Mouse (Mus musculus) kidney, adult 11 months (tissue): ENCODE results near the gene Fhit.

ENCODE experiments used
- DNase-seq: peaks from one replicate; pipeline ENCODE4 v3.0.0; 2022

Fhit gene

GRCm38 (mm10) chr14:10507560-10507959, 654.3 kb downstream of the Fhit start:
- no peak for DNase-seq

- no peak for DNase-seq
These were observed 676.0 kb downstream of the Fhit start for GRCm38 (mm10) chr14:10485798-10486197.

GRCm38 (mm10) chr14:10482851-10483613, 678.8 kb downstream of the Fhit start:
- no peak for DNase-seq

GRCm38 (mm10) chr14:10481370-10481769, 680.5 kb downstream of the Fhit start:
- DNase-seq = no peak

- no peak for DNase-seq
These were observed 681.2 kb downstream of the Fhit start for GRCm38 (mm10) chr14:10480681-10481080.

DNA sequence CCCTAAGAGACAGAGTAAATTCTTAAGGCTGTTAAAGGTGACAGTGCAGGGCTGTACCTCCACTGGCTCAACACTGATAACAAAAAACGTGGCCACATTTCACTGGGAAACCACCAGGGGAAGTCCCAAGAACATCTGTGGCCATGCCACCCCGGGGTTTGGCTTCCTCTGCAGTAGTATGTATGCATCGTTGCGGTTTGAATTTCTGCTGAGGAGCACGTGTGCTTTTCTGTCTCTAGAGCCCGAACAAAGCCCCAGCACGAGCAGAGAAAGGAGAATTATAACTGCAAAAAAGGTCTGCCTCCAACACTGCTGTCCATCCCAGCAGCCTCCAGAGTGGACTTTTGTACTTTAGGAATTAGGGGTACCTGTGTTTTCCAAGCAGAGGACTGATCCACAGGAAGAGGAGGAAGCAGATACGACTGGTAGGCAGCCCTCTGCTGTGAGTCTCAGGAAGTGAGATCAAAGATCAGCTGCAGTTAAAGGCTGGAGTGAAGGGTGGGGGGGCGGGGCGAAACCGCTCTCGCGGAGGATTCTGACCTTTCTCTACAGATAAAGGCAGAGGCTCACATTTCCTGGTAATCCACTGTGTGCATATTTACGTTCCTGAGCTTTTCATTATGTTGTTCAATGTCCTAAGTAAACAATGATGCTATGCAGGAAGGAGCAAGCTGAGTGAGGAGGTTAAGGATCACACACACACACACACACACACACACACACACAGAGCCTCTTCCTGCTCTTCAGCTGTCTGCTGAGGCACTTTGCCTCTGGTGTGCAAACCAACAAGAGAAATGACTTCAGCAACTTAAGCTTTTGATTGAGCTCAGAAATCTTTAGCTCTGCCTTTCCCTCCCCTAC, 708.6 kb downstream of the Fhit start:
- DNase-seq = peak; percentile 45

DNA sequence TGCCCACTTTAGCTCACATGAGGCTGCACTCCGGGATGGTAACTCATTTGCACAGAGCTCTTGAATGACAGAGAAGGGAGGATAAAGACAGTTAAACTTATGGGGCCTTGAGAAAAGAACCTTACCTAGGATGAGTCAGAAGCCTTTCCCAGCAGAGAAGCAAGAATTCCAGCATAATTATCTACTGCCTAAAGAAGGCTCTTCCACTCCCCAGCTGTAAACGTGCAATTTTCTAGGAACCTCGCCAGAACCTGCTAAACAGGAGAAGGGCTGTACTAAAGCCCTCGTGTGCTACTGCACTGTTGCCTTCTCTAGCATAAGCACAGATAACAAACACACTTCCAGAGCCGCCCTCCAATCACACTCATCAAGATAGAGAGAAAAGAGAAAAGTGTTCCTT, 709.6 kb downstream of the Fhit start:
- no peak for DNase-seq

DNA sequence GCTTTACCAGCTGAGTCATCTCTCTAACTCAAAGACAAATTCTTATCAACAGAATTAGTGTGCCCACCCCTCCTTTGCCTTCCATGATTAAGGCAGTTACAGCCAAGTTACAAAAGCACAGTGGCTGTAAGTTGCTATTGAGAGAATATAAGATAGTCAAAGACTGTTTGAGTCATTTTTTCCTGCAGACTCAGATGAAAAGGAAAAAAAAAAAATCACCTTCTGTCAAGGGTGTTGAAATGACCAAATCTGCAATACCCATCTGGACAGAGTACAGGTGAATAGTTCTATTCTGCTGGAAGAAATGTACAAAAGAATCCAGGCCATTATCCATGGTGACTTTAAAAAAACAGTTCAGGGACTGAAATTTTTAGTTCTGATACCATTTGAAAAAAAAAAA, 716.5 kb downstream of the Fhit start:
- no peak for DNase-seq

- no peak for DNase-seq
These were observed 722.7 kb downstream of the Fhit start for GRCm38 (mm10) chr14:10439007-10439749.

GRCm38 (mm10) chr14:10436193-10436592, 725.6 kb downstream of the Fhit start:
- no peak for DNase-seq

DNA sequence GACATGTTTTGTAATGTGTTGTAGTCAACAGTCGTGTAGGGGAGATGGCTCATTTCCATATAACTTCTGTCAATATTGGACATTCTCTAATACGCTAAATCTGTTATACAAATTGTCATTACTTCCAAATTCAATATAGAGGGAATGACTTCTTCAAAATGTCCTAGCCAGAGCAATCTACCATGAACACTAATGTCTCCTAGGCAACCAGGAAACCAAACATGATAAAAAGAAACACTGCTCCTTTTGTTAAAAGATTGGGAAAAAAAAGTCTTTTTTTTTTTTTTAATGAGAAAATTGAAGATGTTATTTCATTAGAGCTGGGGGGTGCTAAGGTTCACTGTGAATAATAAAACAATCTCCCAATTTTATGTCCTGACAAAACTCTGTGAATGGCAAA, 729.3 kb downstream of the Fhit start:
- DNase-seq = no peak

DNA sequence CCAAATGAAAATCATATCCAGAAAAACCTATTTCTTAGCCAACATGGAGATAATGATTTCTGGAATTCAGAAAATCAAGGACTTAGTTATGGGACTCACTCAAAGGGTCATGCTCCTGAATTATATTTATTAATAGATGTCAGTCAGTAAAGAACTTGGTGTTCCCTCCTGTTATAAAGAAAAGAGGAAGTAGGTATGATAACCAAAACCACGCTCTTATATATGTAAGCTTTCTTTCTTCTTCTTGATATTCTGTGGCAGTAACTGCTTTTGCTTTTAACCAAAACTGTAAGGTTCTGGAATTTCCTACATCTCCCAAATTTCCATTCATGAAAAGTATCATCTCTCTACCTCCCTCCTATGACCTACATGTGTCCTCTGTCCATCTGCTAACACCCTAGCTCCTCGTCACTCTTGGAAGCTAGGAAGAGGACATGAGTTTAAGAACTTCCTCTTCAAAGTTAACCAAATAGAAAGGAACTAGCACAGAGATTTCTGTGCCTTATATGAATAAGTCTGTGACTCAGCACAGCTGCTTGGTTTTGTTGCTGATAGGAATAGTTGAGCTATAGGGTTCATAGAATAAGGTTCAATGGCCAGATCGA, 731.3 kb downstream of the Fhit start:
- DNase-seq = no peak

DNA sequence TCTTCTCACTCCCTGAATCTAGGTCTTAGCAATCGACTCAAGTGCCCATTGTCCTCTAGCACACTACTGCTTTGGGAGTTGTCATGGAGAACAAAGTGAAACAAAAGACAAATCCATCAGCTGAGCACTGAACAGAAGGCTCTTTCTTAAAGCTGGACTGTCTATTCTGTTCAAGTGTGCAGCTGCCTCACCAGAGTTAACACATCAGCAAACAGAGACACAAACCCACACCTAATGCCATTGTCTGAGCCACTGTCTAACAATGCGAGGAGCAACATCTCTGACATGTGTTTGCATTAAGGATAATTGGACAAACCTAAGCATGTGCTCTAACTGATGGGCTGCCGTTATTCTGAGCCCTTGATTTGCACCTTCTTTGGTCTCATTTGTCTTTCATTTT, 738.3 kb downstream of the Fhit start:
- no peak for DNase-seq

- DNase-seq = no peak
These were observed 739.6 kb downstream of the Fhit start for GRCm38 (mm10) chr14:10422261-10422660.

DNA sequence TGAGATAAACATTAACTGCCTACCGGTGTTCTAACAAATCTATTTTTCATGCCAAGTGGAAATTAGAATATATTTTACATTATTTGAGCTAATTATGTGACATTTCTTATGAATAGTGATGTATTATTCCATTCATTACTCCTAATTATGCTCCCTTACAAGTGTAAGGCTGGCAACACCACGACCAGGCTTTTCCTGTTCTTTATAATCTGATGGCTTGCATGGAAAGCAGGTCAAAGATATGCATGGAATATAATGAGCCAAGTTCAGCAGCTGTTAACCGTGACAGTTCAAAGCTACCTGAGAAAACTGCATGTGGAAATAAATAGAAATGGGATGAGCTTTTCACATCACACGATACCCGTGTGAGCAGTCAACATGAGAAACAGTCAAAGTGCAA, 746.8 kb downstream of the Fhit start:
- DNase-seq = no peak

GRCm38 (mm10) chr14:10409306-10409962, 752.4 kb downstream of the Fhit start:
- peak; percentile 37 for DNase-seq

GRCm38 (mm10) chr14:10405346-10405745, 756.5 kb downstream of the Fhit start:
- no peak for DNase-seq

DNA sequence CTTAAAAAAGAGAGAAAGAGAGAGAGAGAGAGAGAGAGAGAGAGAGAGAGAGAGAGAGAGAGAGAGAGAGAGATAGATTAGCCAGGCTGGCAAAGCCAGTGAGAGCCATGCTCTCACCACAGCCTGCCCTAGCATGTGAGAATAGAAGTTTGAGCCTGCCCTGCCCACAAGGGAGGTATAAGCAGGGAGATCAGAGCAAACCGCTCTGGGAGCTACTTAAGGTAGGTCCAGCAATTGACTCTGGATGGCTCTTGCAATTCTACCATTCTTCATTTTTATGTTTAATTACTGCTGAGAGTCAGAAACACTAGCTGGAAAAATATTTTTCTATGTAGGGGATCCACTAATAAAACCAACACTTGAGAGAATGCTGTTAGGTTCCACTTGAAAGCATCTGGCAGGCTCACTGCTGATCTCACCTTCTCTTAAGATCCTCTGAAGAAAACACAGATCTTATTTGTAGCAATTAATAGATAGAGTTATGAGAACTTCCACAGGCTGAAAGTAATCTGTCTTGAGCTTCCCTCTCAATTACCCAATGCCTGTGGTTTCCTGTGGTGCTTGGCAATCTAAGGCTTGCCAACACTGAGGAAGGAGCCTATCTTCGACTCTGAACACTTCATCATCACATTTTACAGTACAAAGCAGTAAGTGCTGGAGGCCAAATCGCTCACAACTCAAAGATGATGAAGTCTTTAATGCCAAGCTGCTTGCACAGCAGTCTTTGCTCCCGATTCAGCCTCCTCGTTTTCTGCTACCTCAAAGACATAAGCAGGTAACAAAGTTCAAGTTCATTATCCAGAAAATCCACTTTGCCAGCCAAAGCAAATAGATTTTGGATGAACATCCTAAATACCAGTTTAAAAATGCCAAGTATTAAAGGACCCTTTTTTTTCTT, 793.8 kb downstream of the Fhit start:
- DNase-seq = no peak

- DNase-seq = no peak
These were observed 795.0 kb downstream of the Fhit start for GRCm38 (mm10) chr14:10366808-10367207.

DNA sequence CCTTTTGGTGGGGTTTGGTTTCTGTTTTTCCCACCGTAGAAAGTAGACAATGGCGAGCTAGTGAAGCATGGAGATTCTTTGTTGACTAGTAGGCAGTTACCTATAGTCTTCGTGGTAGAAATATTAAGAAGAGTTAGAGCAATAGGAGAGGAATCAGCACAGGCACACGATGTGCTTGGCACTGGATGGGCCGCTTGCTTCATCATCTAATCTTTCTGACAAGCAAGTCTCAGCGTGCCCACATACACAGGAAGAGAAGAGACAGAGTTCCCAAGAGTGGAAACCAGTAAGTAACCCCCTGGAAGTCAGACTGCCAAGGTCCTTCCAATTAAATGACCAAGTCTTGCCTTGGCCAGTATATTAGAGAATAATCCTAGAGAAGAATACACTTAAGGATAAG, 797.6 kb downstream of the Fhit start:
- DNase-seq = no peak

DNA sequence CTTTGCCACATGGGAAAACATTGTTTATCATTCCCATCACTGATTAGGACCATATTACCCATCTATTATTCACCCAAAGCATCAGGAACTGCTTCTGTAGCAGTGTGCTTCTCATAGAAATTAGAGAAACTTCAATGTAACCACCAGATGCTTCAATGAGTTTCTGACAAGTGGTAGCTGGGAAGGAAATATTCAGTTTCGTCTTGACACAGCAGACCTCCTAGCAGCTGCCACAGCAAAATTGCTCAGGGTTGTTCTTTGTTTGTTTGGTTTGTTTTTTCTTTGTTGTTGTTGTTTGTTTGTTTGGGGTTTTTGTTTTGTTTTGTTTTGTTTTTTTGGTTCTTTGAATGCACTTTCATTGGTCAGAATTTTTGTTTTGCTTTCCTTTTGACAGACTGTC, 798.5 kb downstream of the Fhit start:
- no peak for DNase-seq
